Mouse (Mus musculus) frontal cortex, postnatal 36 days (tissue): Measurements from ENCODE around the gene Fgf12.

ENCODE experiments used
- DNase-seq, 2 experiments: peaks; one replicate each; pipeline ENCODE4 v3.0.0; 2022; ENCODE audit warnings: low spot score in 2 of 2

Gene Fgf12

GRCm38 (mm10) chr16:28336700-28337099 lies 416.2 kb downstream of the Fgf12 start:
- DNase-seq, result peak in 1 of 2 experiments; percentile 12

GRCm38 (mm10) chr16:28335025-28335424 lies 417.8 kb downstream of the Fgf12 start:
- DNase-seq, result no peak

- no peak for DNase-seq
These were observed 429.3 kb downstream of the Fgf12 start for GRCm38 (mm10) chr16:28323576-28323975.

- peak in 1 of 2 experiments; percentile 12 for DNase-seq
These were observed 441.2 kb downstream of the Fgf12 start for GRCm38 (mm10) chr16:28311618-28312017.

- DNase-seq, result no peak
These were observed 449.0 kb downstream of the Fgf12 start for GRCm38 (mm10) chr16:28303889-28304288.

GRCm38 (mm10) chr16:28289689-28290330 lies 463.1 kb downstream of the Fgf12 start:
- no peak for DNase-seq

- no peak for DNase-seq
These were observed 495.0 kb downstream of the Fgf12 start for GRCm38 (mm10) chr16:28257904-28258303.

- no peak for DNase-seq
These were observed 498.6 kb downstream of the Fgf12 start for GRCm38 (mm10) chr16:28254303-28254702.

- no peak for DNase-seq
These were observed 500.9 kb downstream of the Fgf12 start for GRCm38 (mm10) chr16:28251930-28252329.

GRCm38 (mm10) chr16:28242867-28243649 lies 509.8 kb downstream of the Fgf12 start:
- no peak for DNase-seq

GRCm38 (mm10) chr16:28239382-28239781 lies 513.5 kb downstream of the Fgf12 start:
- DNase-seq, result no peak

GRCm38 (mm10) chr16:28238019-28238868 lies 514.6 kb downstream of the Fgf12 start:
- peak; percentile 57 to 71 for DNase-seq

- no peak for DNase-seq
These were observed 536.9 kb downstream of the Fgf12 start for GRCm38 (mm10) chr16:28215930-28216329.

- no peak for DNase-seq
These were observed 540.5 kb downstream of the Fgf12 start for GRCm38 (mm10) chr16:28212411-28212810.

- DNase-seq, result no peak
These were observed 596.4 kb downstream of the Fgf12 start for GRCm38 (mm10) chr16:28156443-28156842.

GRCm38 (mm10) chr16:28140972-28141371 lies 611.9 kb downstream of the Fgf12 start:
- no peak for DNase-seq

GRCm38 (mm10) chr16:28127006-28127405 lies 625.9 kb downstream of the Fgf12 start:
- DNase-seq, result no peak
